In the genomic region with DNA sequence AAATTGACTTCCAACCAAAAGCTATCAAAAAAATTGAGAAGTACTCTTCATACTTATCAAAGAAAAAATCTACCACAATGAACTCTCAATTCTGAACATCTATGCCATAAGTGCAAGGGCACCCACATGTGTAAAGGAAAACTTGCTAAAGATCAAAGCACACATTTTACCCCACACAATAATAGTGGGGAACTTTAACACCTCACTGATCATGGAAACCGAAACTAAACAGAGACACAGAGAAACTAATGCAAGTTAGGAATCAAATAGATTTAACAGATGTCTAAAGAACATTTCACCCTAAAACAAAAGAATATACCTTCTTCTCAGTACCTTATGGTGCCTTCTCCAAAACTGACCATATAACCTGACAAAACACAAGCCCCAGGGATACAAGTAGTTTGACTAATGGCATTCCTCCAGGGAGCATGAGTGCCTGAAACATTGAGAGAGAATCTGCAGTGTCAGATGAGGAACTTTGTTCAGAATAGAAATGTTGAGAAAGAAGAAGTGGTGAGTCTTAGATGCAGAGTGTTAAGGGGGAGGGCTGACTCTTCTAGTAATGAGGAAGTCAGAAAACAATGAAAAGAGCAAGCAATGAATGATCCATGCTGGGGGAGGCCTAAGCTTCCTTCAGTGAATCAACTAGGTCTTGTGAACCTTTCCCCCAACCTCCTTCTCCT, we compare ENCODE assay signal across 13 mouse cellular contexts. TPM values are rescaled to one million over a fixed set of nuclear protein-coding genes. Genes with fewer than 3 reads are reported as not detected.
DNase-seq lines count a peak whose midpoint lies in the region; ATAC-seq and TF ChIP-seq lines count a peak whose summit lies in the region.
"Had no signal": no experiment of that assay in that cellular context is flagged by ENCODE, and none has a peak within 500 bp of the region (broad histone marks: within the 10 kb centered on the region; RNA-seq: fewer than 3 reads in every experiment).

No protein-coding gene starts in this region.

- WGBS in liver, embryonic 16.5 days (ENCODE audit: insufficient replicate concordance) = 26% methylated on average over 1 of the region's 1 CpGs
- 7% methylated on average over 1 of the region's 1 CpGs for WGBS in thymus, adult 2 months

- peak; percentile 17 for DNase-seq in kidney, adult 9 months
- no peak for DNase-seq in kidney, adult 18-20 months
- DNase-seq in spleen, postnatal 36 days (ENCODE audit: low spot score in 2 of 2) = peak; percentile 44 to 65
- DNase-seq in spleen, postnatal 14 days (ENCODE audit: low spot score in 2 of 2) = no peak
- DNase-seq in telencephalon, adult 2 months (ENCODE audit: low read depth, low spot score) = peak; percentile 42
- DNase-seq in thymus, adult 2 months = no peak
- no peak for DNase-seq in gastrocnemius, postnatal 14 days
- DNase-seq: kidney, postnatal 36 days had no signal

- H3K4me2 ChIP-seq in liver, embryonic 16.5 days (ENCODE audit: low read depth, low read length) = no peak overlapping the region
- H3K4me2 ChIP-seq: forebrain, embryonic 15.5 days; hindbrain, embryonic 14.5 days; limb, embryonic 12.5 days had no signal

- H3K4me3 ChIP-seq in liver, embryonic 16.5 days (ENCODE audit: low read depth, low read length) = no peak overlapping the region
- no peak overlapping the region for H3K4me3 ChIP-seq in thymus, adult 2 months (ENCODE audit: control insufficient read depth, insufficient read depth, low read length)
- H3K4me3 ChIP-seq: forebrain, embryonic 15.5 days; limb, embryonic 12.5 days had no signal

- no peak for TF ChIP-seq CTCF in thymus, adult 2 months (IDR thresholded peaks at IDR 0.05; ENCODE audit: borderline replicate concordance, control insufficient read depth, extremely low read depth, insufficient read depth, low read length, poor library complexity)

- ATAC-seq in liver, embryonic 16.5 days (ENCODE audit: low read depth) = peak; percentile 59
- ATAC-seq: forebrain, embryonic 15.5 days had no signal

- no peaks in the 10 kb centered on the region for H3K36me3 ChIP-seq in liver, embryonic 16.5 days (ENCODE audit: control insufficient read depth, insufficient read depth)
- H3K36me3 ChIP-seq in thymus, adult 2 months (ENCODE audit: control insufficient read depth, insufficient read depth, low read length) = no peaks in the 10 kb centered on the region
- H3K36me3 ChIP-seq: forebrain, embryonic 15.5 days; limb, embryonic 12.5 days had no signal

- intact Hi-C loops in gastrocnemius, postnatal 14 days (cut with DNase I; ENCODE audit: low total_unique reads) = no loop called here

- no peaks in the 10 kb centered on the region for H3K27me3 ChIP-seq in liver, embryonic 16.5 days (ENCODE audit: control insufficient read depth, insufficient read depth, low read depth, low read length)
- H3K27me3 ChIP-seq in thymus, adult 2 months (ENCODE audit: control insufficient read depth, insufficient read depth, low read length) = no peaks in the 10 kb centered on the region
- H3K27me3 ChIP-seq: forebrain, embryonic 15.5 days; limb, embryonic 12.5 days had no signal

- H3K27ac ChIP-seq in liver, embryonic 16.5 days (ENCODE audit: low read length) = 0 out of 2 replicates have a peak overlapping the region, but pooled peaks have one; percentile 33
- no peak overlapping the region for H3K27ac ChIP-seq in thymus, adult 2 months (ENCODE audit: control insufficient read depth, insufficient read depth, low read length)
- H3K27ac ChIP-seq: forebrain, embryonic 15.5 days; hindbrain, embryonic 14.5 days; limb, embryonic 12.5 days had no signal

- no peaks in the 10 kb centered on the region for H3K9me3 ChIP-seq in liver, embryonic 16.5 days (replicated peaks; ENCODE audit: control insufficient read depth, low read length)
- H3K9me3 ChIP-seq: forebrain, embryonic 15.5 days; limb, embryonic 12.5 days had no signal

- H3K9ac ChIP-seq in liver, embryonic 16.5 days (ENCODE audit: low read depth, low read length) = no peak overlapping the region
- H3K9ac ChIP-seq: forebrain, embryonic 15.5 days; hindbrain, embryonic 14.5 days; limb, embryonic 12.5 days had no signal

- no peaks in the 10 kb centered on the region for H3K4me1 ChIP-seq in liver, embryonic 16.5 days (ENCODE audit: control insufficient read depth, low read depth, low read length)
- no peaks in the 10 kb centered on the region for H3K4me1 ChIP-seq in thymus, adult 2 months (replicated peaks; ENCODE audit: control insufficient read depth, insufficient read depth, low read length)
- H3K4me1 ChIP-seq: forebrain, embryonic 15.5 days; limb, embryonic 12.5 days had no signal

- TF ChIP-seq POLR2A in thymus, adult 2 months (IDR thresholded peaks at IDR 0.05; ENCODE audit: control insufficient read depth, extremely low read depth, insufficient read depth, low read length, poor library complexity) = no peak

RNA-seq across cellular contexts. Expression of a gene that starts 26.7 kb away (rescaled TPM):
- 0.91 and 1.5 TPM in 2 replicates for polyA plus RNA-seq in liver, embryonic 16.5 days (2015; fragmentation: Nextera tagmentation; extraction: Ambion mirVana)
- polyA plus RNA-seq in thymus, adult 2 months (2012; rRNA removed) = 5.2 and 7.2 TPM in 2 replicates
- under 1 TPM; 0.47 to 0.51 TPM for total RNA-seq in gastrocnemius, postnatal 14 days (2021)
- polyA plus RNA-seq: forebrain, embryonic 15.5 days; hindbrain, embryonic 14.5 days; limb, embryonic 12.5 days; midbrain, postnatal 0 days had no signal

RNA-seq across cellular contexts. Expression of a gene that starts 26.7 kb away (rescaled TPM):
- 1.5 and 1.6 TPM in 2 replicates for polyA plus RNA-seq in liver, embryonic 16.5 days (2015; fragmentation: Nextera tagmentation; extraction: Ambion mirVana)
- polyA plus RNA-seq in thymus, adult 2 months (2012; rRNA removed) = 1.5 and 2.8 TPM in 2 replicates
- total RNA-seq in gastrocnemius, postnatal 14 days (2021) = under 1 TPM; 0.31 to 0.70 TPM
- polyA plus RNA-seq: forebrain, embryonic 15.5 days had no signal

RNA-seq across cellular contexts. Expression of a gene that starts 37.0 kb away (rescaled TPM):
- polyA plus RNA-seq in liver, embryonic 16.5 days (2015; fragmentation: Nextera tagmentation; extraction: Ambion mirVana) = 5.6 and 6.7 TPM in 2 replicates
- polyA plus RNA-seq in thymus, adult 2 months (2012; rRNA removed) = 2.4 and 3.4 TPM in 2 replicates
- total RNA-seq in gastrocnemius, postnatal 14 days (2021) = under 1 TPM; 0.33 to 0.70 TPM

Comparison
In these comparisons a context has a peak if more than half of its experiments do, and no peak if none do; other contexts are left out.
1. DNase-seq: peak in kidney, adult 9 months (single experiment), spleen, postnatal 36 days (2 of 2) and telencephalon, adult 2 months (single experiment); none in kidney, adult 18-20 months (single experiment), spleen, postnatal 14 days (0 of 2), thymus, adult 2 months (single experiment) and gastrocnemius, postnatal 14 days (single experiment).